Mouse (Mus musculus) limb, embryonic 14.5 days (tissue): ENCODE measurements around the gene Nelfe. TPM values are rescaled to one million over a fixed set of nuclear protein-coding genes. Genes with fewer than 3 reads are reported as not detected.

Experiments used
- ATAC-seq: fragments of 200-750 bp; cut with Nextera tagmentation; 2 replicates; pipeline ENCODE4 v1.8.0; 2017; ENCODE audit warnings: low read depth, moderate number of reproducible peaks, moderate TSS enrichment; ENCODE audit not compliant: low FRiP score
- DNase-seq: peaks from one replicate; pipeline ENCODE4 v3.0.0-alpha.2; 2015; ENCODE audit warnings: low spot score
- H3K27ac ChIP-seq: fragments of 300-500 bp; sonication (generic); replicated peaks from 2 replicates; pipeline ENCODE4 v1.5.1; 2014; ENCODE audit warnings: low read depth, mild to moderate bottlenecking, low read length, moderate library complexity, mixed read lengths
- H3K27me3 ChIP-seq: fragments of 300-500 bp; sonication (generic); 2 replicates; pipeline ENCODE4 v1.6.1; 2014; ENCODE audit warnings: low read length, mixed read lengths; ENCODE audit not compliant: control insufficient read depth, insufficient read depth
- H3K36me3 ChIP-seq: fragments of 300-500 bp; sonication (generic); 2 replicates; pipeline ENCODE4 v1.6.1; 2014; ENCODE audit warnings: mild to moderate bottlenecking, low read length, moderate library complexity, mixed read lengths; ENCODE audit not compliant: control insufficient read depth, insufficient read depth
- H3K4me1 ChIP-seq: fragments of 300-500 bp; sonication (generic); 2 replicates; pipeline ENCODE4 v1.6.1; 2014; ENCODE audit warnings: antibody characterized with exemption, low read length, mixed read lengths; ENCODE audit not compliant: control insufficient read depth, insufficient read depth
- H3K4me2 ChIP-seq: fragments of 300-500 bp; sonication (generic); replicated peaks from 2 replicates; pipeline ENCODE4 v1.6.1; 2014; ENCODE audit warnings: low read depth, mild to moderate bottlenecking, low read length, moderate library complexity; ENCODE audit not compliant: severe bottlenecking
- H3K4me3 ChIP-seq: fragments of 300-500 bp; sonication (generic); replicated peaks from 2 replicates; pipeline ENCODE4 v1.5.1; 2014; ENCODE audit warnings: low read length
- H3K9ac ChIP-seq: fragments of 300-500 bp; sonication (generic); 2 replicates; pipeline ENCODE4 v1.6.1; 2014; ENCODE audit warnings: mild to moderate bottlenecking, low read depth, low read length, moderate library complexity; ENCODE audit not compliant: severe bottlenecking
- H3K9me3 ChIP-seq: fragments of 300-500 bp; sonication (generic); 2 replicates; pipeline ENCODE4 v1.6.1; 2016; ENCODE audit warnings: low read length; ENCODE audit not compliant: control insufficient read depth
- POLR2A ChIP-seq: fragments of 200-500 bp; IDR thresholded peaks from 2 replicates; pipeline ENCODE4 v1.8.0; 2012; ENCODE audit warnings: inconsistent platforms, mild to moderate bottlenecking, moderate library complexity, borderline replicate concordance; ENCODE audit not compliant: insufficient read depth, insufficient read length; ENCODE audit errors: extremely low read depth
- WGBS: fragments of 180-500 bp; shearing (Covaris S2); extraction: QIAGEN DNeasy Blood & Tissue Kit; methylation state at CpG from one replicate; pipeline ENCODE4 v1.1.7; 2014; 5-methylcytosine and 5-hydroxymethylcytosine counted together
- polyA plus RNA-seq, 2 experiments: library from polyadenylated mRNA; depleted of rRNA in 1 of 2; stranded (reverse) in 1 of 2; unstranded in 1 of 2; fragments of >200 nt; fragmentation: Nextera tagmentation in 1 of 2; extraction: Ambion mirVana in 1 of 2; gene quantifications; 2 replicates each; pipeline versions ENCODE4 v1.2.1 to v1.2.3; 2012 to 2014

The Nelfe gene
- polyA plus RNA-seq, 2 experiments: 92.2 to 101 TPM

GRCm38 (mm10) chr17:34858670-34859069, 8.5 kb downstream of the Nelfe start:
- H3K9ac ChIP-seq: no peak overlapping the region
- no peak for TF ChIP-seq POLR2A
- no peak overlapping the region for H3K27ac ChIP-seq
- no peak overlapping the region for H3K4me3 ChIP-seq
- H3K36me3 ChIP-seq: peaks cover 32% of the 10 kb centered on the region
- H3K27me3 ChIP-seq: no peaks in the 10 kb centered on the region
- no peak for DNase-seq
- no peak for ATAC-seq
- no peaks in the 10 kb centered on the region for H3K9me3 ChIP-seq
- WGBS: 85% methylated on average over 4 of the region's 4 CpGs
- H3K4me2 ChIP-seq: no peak overlapping the region
- no peaks in the 10 kb centered on the region for H3K4me1 ChIP-seq

GRCm38 (mm10) chr17:34860514-34860913, 10.3 kb downstream of the Nelfe start:
- Histone ChIP-seq H3K4me3 (no peak overlapping the region), H3K27me3 (no peaks in the 10 kb centered on the region), H3K9ac (no peak overlapping the region), H3K36me3 (peaks cover 15% of the 10 kb centered on the region), H3K9me3 (no peaks in the 10 kb centered on the region), H3K4me1 (no peaks in the 10 kb centered on the region), H3K4me2 (no peak overlapping the region), H3K27ac (no peak overlapping the region)
- ATAC-seq: no peak
- no peak for TF ChIP-seq POLR2A
- peak; percentile 1 for DNase-seq
- WGBS: 84% methylated on average over 9 of the region's 9 CpGs

GRCm38 (mm10) chr17:34861704-34862415, 11.7 kb downstream of the Nelfe start:
- Histone ChIP-seq H3K4me1 (no peaks in the 10 kb centered on the region), H3K36me3 (peaks cover 5% of the 10 kb centered on the region; the same call in 1 of the 2 replicates), H3K9ac (no peak overlapping the region), H3K4me3 (no peak overlapping the region), H3K9me3 (no peaks in the 10 kb centered on the region), H3K27me3 (no peaks in the 10 kb centered on the region), H3K27ac (no peak overlapping the region), H3K4me2 (no peak overlapping the region)
- WGBS: 65% methylated on average over 12 of the region's 13 CpGs
- no peak for TF ChIP-seq POLR2A
- ATAC-seq (no peak), DNase-seq (no peak)

DNA sequence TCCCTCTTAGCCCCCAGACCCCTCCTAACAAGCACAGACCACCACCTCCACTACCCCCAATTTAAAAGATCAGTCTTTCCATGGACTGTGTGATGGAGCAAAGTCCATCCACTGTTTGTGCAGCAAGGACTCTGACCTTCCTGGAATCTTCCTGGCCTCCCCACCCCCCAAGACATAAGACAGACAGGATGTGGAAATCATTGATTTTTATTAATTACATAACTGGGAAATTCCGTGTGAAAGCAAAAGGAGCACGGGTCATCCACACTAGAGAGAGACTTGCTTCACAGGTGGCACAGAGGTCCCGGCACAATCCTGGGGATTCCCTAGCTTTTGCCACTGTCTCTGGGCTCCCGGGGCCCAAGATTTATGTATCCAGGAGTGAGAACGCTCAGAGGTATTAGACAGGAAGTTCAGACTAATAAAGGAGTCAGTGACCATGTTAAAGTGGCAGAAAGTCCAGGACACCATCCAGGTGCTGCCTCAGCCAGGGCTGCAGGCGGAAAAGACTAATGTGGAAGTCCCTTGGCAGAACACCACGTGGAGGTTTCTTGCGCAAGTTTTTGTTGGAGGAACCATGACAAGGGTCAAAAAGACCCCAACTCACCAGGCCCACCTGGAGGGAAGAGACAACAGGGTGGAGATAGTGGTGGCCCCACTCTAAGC, 12.4 kb downstream of the Nelfe start, which contains the start of gene Cfb:
TSS of gene Cfb (minus strand) at position 103 of the 666 bp plus-strand sequence.
- Histone ChIP-seq H3K27me3 (no peaks in the 10 kb centered on the region), H3K9ac (no peak within 1 kb of the TSS), H3K27ac (no peak within 1 kb of the TSS), H3K4me2 (no peak within 1 kb of the TSS), H3K4me3 (no peak within 1 kb of the TSS), H3K4me1 (no peaks in the 10 kb centered on the region), H3K36me3 (peaks cover 2% of the 10 kb centered on the region; the same call in 1 of the 2 replicates), H3K9me3 (no peaks in the 10 kb centered on the region)
- no peak for TF ChIP-seq POLR2A
- ATAC-seq: no peak
- WGBS: 49% methylated on average over 8 of the region's 8 CpGs
- DNase-seq: no peak

GRCm38 (mm10) chr17:34865981-34866380, 15.8 kb downstream of the Nelfe start:
- WGBS: 50% methylated on average over 7 of the region's 7 CpGs
- Histone ChIP-seq H3K4me2 (no peak overlapping the region), H3K4me3 (no peak overlapping the region), H3K9me3 (no peaks in the 10 kb centered on the region), H3K27me3 (no peaks in the 10 kb centered on the region), H3K27ac (no peak overlapping the region), H3K36me3 (no peaks in the 10 kb centered on the region), H3K4me1 (no peaks in the 10 kb centered on the region), H3K9ac (no peak overlapping the region)
- TF ChIP-seq POLR2A: no peak
- ATAC-seq: no peak
- DNase-seq: no peak
